Mouse (Mus musculus): ENCODE measurements around the gene Mical1. TPM values are rescaled to one million over a fixed set of nuclear protein-coding genes. Genes with fewer than 3 reads are reported as not detected.

The Mical1 gene
- 31.5 and 39.3 TPM in 2 replicates for polyA plus RNA-seq (2015; fragmentation: Nextera tagmentation; extraction: Ambion mirVana)

GRCm38 (mm10) chr10:41476171-41477017 lies at the start of gene Mical1:
TSS of gene Mical1 (plus strand) at chr10:41476314.
- Histone ChIP-seq H3K27ac (peak within 1 kb of the TSS; percentile 81), H3K4me1 (peaks cover 30% of the 10 kb centered on the region), H3K4me3 (replicated peaks) (peak within 1 kb of the TSS; percentile 62), H3K27me3 (no peaks in the 10 kb centered on the region), H3K9me3 (replicated peaks) (no peaks in the 10 kb centered on the region), H3K9ac (peak within 1 kb of the TSS; percentile 57), H3K36me3 (peaks cover 21% of the 10 kb centered on the region), H3K4me2 (peak within 1 kb of the TSS; percentile 93)
- under 1% methylated on average over 35 of the region's 35 CpGs for WGBS
- peak; percentile 82 for ATAC-seq (replicated peaks; ENCODE audit: low FRiP score)

- Histone ChIP-seq H3K27ac (no peak overlapping the region), H3K4me2 (no peak overlapping the region), H3K36me3 (no peaks in the 10 kb centered on the region), H3K9me3 (replicated peaks) (no peaks in the 10 kb centered on the region), H3K9ac (no peak overlapping the region), H3K4me3 (replicated peaks) (no peak overlapping the region), H3K4me1 (no peaks in the 10 kb centered on the region), H3K27me3 (no peaks in the 10 kb centered on the region)
- 52% methylated on average over 6 of the region's 6 CpGs for WGBS
- ATAC-seq (replicated peaks; ENCODE audit: low FRiP score), result no peak
These were observed 49.7 kb upstream of the Mical1 start for GRCm38 (mm10) chr10:41426368-41426767.

GRCm38 (mm10) chr10:41434624-41435023 lies 41.5 kb upstream of the Mical1 start:
- H3K4me1 ChIP-seq, result no peaks in the 10 kb centered on the region
- WGBS, result 31% methylated on average over 4 of the region's 4 CpGs
- H3K27me3 ChIP-seq, result peaks cover 8% of the 10 kb centered on the region; the same call in 1 of the 2 replicates
- no peaks in the 10 kb centered on the region for H3K9me3 ChIP-seq (replicated peaks)
- no peaks in the 10 kb centered on the region for H3K36me3 ChIP-seq
- no peak overlapping the region for H3K4me3 ChIP-seq (replicated peaks)
- no peak for ATAC-seq (replicated peaks; ENCODE audit: low FRiP score)
- no peak overlapping the region for H3K27ac ChIP-seq
- no peak overlapping the region for H3K4me2 ChIP-seq
- no peak overlapping the region for H3K9ac ChIP-seq

GRCm38 (mm10) chr10:41435141-41435540 lies 41.0 kb upstream of the Mical1 start:
- Histone ChIP-seq H3K27me3 (peaks cover 8% of the 10 kb centered on the region; the same call in 1 of the 2 replicates), H3K4me1 (no peaks in the 10 kb centered on the region), H3K9ac (no peak overlapping the region), H3K36me3 (no peaks in the 10 kb centered on the region), H3K27ac (no peak overlapping the region), H3K4me3 (replicated peaks) (no peak overlapping the region), H3K9me3 (replicated peaks) (no peaks in the 10 kb centered on the region), H3K4me2 (no peak overlapping the region)
- no peak for ATAC-seq (replicated peaks; ENCODE audit: low FRiP score)
- WGBS, result 33% methylated on average over 3 of the region's 3 CpGs

GRCm38 (mm10) chr10:41448216-41448615 lies 27.9 kb upstream of the Mical1 start:
- no peak overlapping the region for H3K9ac ChIP-seq
- no peak overlapping the region for H3K4me3 ChIP-seq (replicated peaks)
- 78% methylated on average over 1 of the region's 1 CpGs for WGBS
- no peak overlapping the region for H3K27ac ChIP-seq
- peaks cover 16% of the 10 kb centered on the region for H3K36me3 ChIP-seq
- H3K4me1 ChIP-seq, result peaks cover 21% of the 10 kb centered on the region
- H3K9me3 ChIP-seq (replicated peaks), result no peaks in the 10 kb centered on the region
- H3K4me2 ChIP-seq, result no peak overlapping the region
- no peak for ATAC-seq (replicated peaks; ENCODE audit: low FRiP score)
- no peaks in the 10 kb centered on the region for H3K27me3 ChIP-seq

- H3K27ac ChIP-seq, result peak overlapping the region; percentile 88
- no peaks in the 10 kb centered on the region for H3K9me3 ChIP-seq (replicated peaks)
- peak; percentile 80 for ATAC-seq (replicated peaks; ENCODE audit: low FRiP score)
- H3K4me2 ChIP-seq, result peak overlapping the region; percentile 76
- H3K4me1 ChIP-seq, result peaks cover 24% of the 10 kb centered on the region
- H3K36me3 ChIP-seq, result peaks cover 24% of the 10 kb centered on the region
- H3K4me3 ChIP-seq (replicated peaks), result peak overlapping the region; percentile 96
- H3K9ac ChIP-seq, result peak overlapping the region; percentile 92
- 7% methylated on average over 14 of the region's 14 CpGs for WGBS
- H3K27me3 ChIP-seq, result no peaks in the 10 kb centered on the region
These were observed 26.4 kb upstream of the Mical1 start for GRCm38 (mm10) chr10:41449684-41450083.

GRCm38 (mm10) chr10:41450137-41450670 lies 25.9 kb upstream of the Mical1 start, which contains the start of gene Zbtb24:
TSS of gene Zbtb24 (plus strand) at chr10:41450383.
- Histone ChIP-seq H3K9me3 (replicated peaks) (no peaks in the 10 kb centered on the region), H3K27ac (peak within 1 kb of the TSS; percentile 88), H3K4me3 (replicated peaks) (peak within 1 kb of the TSS; percentile 96), H3K4me1 (peaks cover 26% of the 10 kb centered on the region), H3K9ac (peak within 1 kb of the TSS; percentile 92), H3K36me3 (peaks cover 28% of the 10 kb centered on the region), H3K4me2 (peak within 1 kb of the TSS; percentile 76), H3K27me3 (no peaks in the 10 kb centered on the region)
- WGBS, result under 1% methylated on average over 49 of the region's 49 CpGs
- peak; percentile 96 for ATAC-seq (replicated peaks; ENCODE audit: low FRiP score)

- H3K9me3 ChIP-seq (replicated peaks), result no peaks in the 10 kb centered on the region
- H3K36me3 ChIP-seq, result peaks cover 36% of the 10 kb centered on the region
- ATAC-seq (replicated peaks; ENCODE audit: low FRiP score), result peak; percentile 9; the same call in 1 of the 2 replicates
- 52% methylated on average over 18 of the region's 18 CpGs for WGBS
- H3K9ac ChIP-seq, result peak overlapping the region; percentile 92
- peak overlapping the region; percentile 76 for H3K4me2 ChIP-seq
- no peaks in the 10 kb centered on the region for H3K27me3 ChIP-seq
- peak overlapping the region; percentile 96 for H3K4me3 ChIP-seq (replicated peaks)
- H3K27ac ChIP-seq, result peak overlapping the region; percentile 88
- peaks cover 26% of the 10 kb centered on the region for H3K4me1 ChIP-seq
These were observed 25.2 kb upstream of the Mical1 start for GRCm38 (mm10) chr10:41450780-41451522.

- Histone ChIP-seq H3K4me2 (0 out of 2 replicates have a peak overlapping the region, but pooled peaks have one; percentile 76), H3K9ac (no peak overlapping the region), H3K4me3 (replicated peaks) (peak overlapping the region; percentile 96; the same call in 1 of the 2 replicates), H3K27me3 (no peaks in the 10 kb centered on the region), H3K9me3 (replicated peaks) (no peaks in the 10 kb centered on the region), H3K4me1 (peaks cover 26% of the 10 kb centered on the region), H3K36me3 (peaks cover 43% of the 10 kb centered on the region), H3K27ac (no peak overlapping the region)
- 86% methylated on average over 9 of the region's 9 CpGs for WGBS
- no peak for ATAC-seq (replicated peaks; ENCODE audit: low FRiP score)
These were observed 24.5 kb upstream of the Mical1 start for GRCm38 (mm10) chr10:41451656-41452055.

GRCm38 (mm10) chr10:41452791-41453190 lies 23.3 kb upstream of the Mical1 start:
- peaks cover 49% of the 10 kb centered on the region for H3K36me3 ChIP-seq
- H3K4me3 ChIP-seq (replicated peaks), result no peak overlapping the region
- H3K4me1 ChIP-seq, result peaks cover 26% of the 10 kb centered on the region
- H3K27ac ChIP-seq, result no peak overlapping the region
- H3K9ac ChIP-seq, result no peak overlapping the region
- whole genome bisulfite sequencing, result 91% methylated on average over 3 of the region's 3 CpGs
- ATAC-seq (replicated peaks; ENCODE audit: low FRiP score), result no peak
- no peak overlapping the region for H3K4me2 ChIP-seq
- no peaks in the 10 kb centered on the region for H3K9me3 ChIP-seq (replicated peaks)
- no peaks in the 10 kb centered on the region for H3K27me3 ChIP-seq

- Histone ChIP-seq H3K9me3 (replicated peaks) (no peaks in the 10 kb centered on the region), H3K27me3 (no peaks in the 10 kb centered on the region), H3K36me3 (peaks cover 76% of the 10 kb centered on the region), H3K27ac (no peak overlapping the region), H3K4me2 (no peak overlapping the region), H3K9ac (no peak overlapping the region), H3K4me1 (0 out of 2 replicates have a peak, but pooled peaks cover under 1% of the 10 kb centered on the region), H3K4me3 (replicated peaks) (no peak overlapping the region)
- no peak for ATAC-seq (replicated peaks; ENCODE audit: low FRiP score)
- WGBS, result 82% methylated on average over 4 of the region's 4 CpGs
These were observed 16.1 kb upstream of the Mical1 start for GRCm38 (mm10) chr10:41459990-41460389.

Measured in kidney, embryonic 15.5 days (tissue).